Mouse (Mus musculus) hindbrain, embryonic 11.5 days (tissue): Measurements from ENCODE around the gene Jhy. TPM values are rescaled to one million over a fixed set of nuclear protein-coding genes. Genes with fewer than 3 reads are reported as not detected.

Source experiments
- polyA plus RNA-seq: library from polyadenylated mRNA; unstranded; fragments of >200 nt; fragmentation: Nextera tagmentation; extraction: Ambion mirVana; gene quantifications from 2 replicates; pipeline ENCODE4 v1.2.1, GENCODE M21; 2014

Jhy gene
- polyA plus RNA-seq, 1 experiment from 2014 or later = 1.8 TPM

Other genes with a start within 250 kb of the Jhy start
- gene Hspa8, start 163.1 kb downstream of the Jhy start, polyA plus RNA-seq = 3,718 and 3,764 TPM in 2 replicates
- not detected in 2 replicates for gene Bsx, start 90.0 kb downstream of the Jhy start, polyA plus RNA-seq
- 0.06 and 0.17 TPM in 2 replicates for gene Crtam, start 40.5 kb upstream of the Jhy start, polyA plus RNA-seq
- 12.0 and 13.7 TPM in 2 replicates for gene Ubash3b, start 197.6 kb upstream of the Jhy start, polyA plus RNA-seq